Mouse (Mus musculus) mammary gland, adult 2 months (tissue): Measurements from ENCODE around the gene Ttll9. TPM values are rescaled to one million over a fixed set of nuclear protein-coding genes. Genes with fewer than 3 reads are reported as not detected.

ENCODE experiments used
- polyA plus RNA-seq: library from polyadenylated mRNA; depleted of rRNA; stranded (reverse); fragments of >200 nt; gene quantifications from 2 replicates; pipeline ENCODE4 v1.2.3, GENCODE M21; 2012; ENCODE audit warnings: low replicate concordance; rRNA removed

The Ttll9 gene
- 0.10 and 0.22 TPM in 2 replicates for polyA plus RNA-seq

DNA sequence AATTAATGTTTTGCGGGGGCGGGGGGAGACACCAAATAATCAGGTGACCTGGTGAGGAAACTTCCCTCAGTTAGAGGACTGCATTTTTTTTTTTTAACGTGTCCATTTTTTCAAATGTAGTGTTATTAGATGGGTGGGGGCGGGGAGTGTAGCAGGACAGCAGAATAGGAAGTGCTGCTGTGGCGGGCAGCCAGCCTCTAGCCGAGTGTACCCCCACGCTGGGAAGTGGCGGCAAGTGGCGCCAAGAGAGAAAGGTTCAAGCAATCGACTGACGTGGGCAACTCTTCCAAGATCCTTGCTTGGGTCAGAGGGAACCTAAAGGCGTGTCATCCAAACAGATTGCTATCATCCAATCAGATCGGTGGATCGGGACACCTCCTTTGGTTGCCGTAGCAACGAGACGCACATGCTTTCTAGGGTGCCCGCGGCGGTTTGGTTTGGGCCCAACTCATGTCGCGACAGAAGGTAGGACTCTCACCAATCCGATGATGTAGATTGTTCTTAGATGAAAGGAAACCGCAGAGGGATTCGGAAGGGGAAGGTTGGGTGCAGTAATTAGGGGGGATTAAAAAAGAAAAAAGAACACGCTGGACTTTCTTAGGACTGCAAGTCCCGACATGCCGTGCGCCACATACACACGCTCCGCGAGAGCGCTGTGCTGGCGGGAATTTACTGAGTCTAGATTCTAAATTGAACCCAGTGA is at the start of gene Ttll9:
TSS of gene Ttll9 (plus strand) at position 395 of the 703 bp plus-strand sequence.

DNA sequence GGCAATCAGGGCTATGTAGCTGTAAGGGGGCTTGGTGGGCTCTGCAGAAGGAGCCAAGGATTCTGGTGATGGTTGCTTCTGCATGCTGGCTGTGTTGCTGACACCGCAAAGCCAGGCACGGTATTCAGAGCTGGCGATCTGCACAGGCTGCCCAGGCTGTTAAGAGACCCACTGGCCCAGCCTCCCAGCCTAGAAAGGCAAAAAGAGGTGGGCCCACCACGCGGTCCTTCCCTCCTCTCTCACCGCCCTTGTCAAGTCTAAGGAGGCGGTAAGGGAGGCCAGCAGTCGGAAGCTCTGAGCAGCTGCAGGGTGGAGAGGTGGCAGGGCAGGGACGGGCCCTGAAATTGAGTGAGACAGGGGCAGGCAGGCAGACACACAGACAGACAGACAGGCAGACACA is 29.2 kb upstream of the Ttll9 start, which contains the start of gene Foxs1:
TSS of gene Foxs1 (minus strand) at position 161 of the 400 bp plus-strand sequence.

GRCm38 (mm10) chr2:152951065-152951849 is 11.0 kb upstream of the Ttll9 start, which contains the start of gene Dusp15:
Gene Dusp15, minus strand, starts transcription at chr2:152951698.

GRCm38 (mm10) chr2:153014758-153015593 is 52.7 kb downstream of the Ttll9 start, which contains the start of gene Pdrg1:
Gene Pdrg1, minus strand, starts transcription at chr2:153015427.

DNA sequence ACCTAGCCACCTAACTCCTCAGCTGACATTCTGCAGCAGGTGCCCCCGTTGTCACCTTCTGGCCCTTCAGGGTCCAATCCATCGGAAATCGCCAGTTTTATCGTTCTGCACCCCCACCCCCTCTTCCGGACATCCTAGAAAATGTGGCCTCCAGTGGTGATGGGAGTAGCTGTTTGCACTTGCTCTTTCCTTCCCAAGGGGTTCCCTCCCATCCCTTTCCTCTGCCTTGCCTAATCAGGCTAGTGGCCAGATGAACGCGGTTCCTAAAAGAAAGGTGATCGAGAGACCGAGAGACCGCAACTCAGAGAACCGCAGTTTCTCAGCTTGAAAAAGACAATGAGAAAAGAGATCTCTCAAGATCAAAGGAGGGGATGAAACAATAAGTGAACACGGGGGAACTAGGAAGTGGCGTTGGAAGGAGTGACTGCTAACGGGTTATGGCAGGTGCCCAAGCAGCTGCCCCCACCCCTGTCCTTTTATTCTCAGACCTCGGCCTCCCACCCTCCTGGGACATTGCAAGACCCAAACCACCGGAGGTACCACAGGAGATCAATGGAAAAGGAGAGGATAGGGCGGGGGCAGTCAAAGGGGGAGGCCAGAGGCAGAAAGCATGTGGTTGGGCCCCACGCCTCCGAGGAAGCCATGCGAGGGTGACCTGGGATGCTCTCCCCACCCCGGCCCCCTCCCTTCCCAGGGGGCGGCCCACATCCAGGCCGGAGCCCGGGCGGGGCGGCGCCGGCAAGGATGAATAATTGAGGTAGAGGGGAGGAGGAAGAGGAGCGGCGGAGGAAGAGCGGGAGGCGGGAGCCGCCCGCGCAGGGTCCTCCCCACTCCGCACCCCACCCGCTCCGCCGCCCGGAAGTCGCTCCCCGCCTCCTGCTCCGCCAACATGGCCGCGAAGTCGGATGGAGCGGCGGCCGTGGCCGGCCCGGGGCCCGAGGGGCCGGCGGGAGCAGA is 69.1 kb downstream of the Ttll9 start, which contains the start of gene Xkr7:
TSS of gene Xkr7 (plus strand) at position 727 of the 957 bp plus-strand sequence.

Other genes with a start within 250 kb of the Ttll9 start
- 125 and 230 TPM in 2 replicates for gene Id1, start 226.2 kb upstream of the Ttll9 start, polyA plus RNA-seq
- gene Cox4i2, start 208.3 kb upstream of the Ttll9 start, polyA plus RNA-seq: 5.7 and 6.6 TPM in 2 replicates
- gene Bcl2l1, start 130.8 kb upstream of the Ttll9 start, polyA plus RNA-seq: 49.6 and 59.3 TPM in 2 replicates
- 0.38 and 0.62 TPM in 2 replicates for gene Tpx2, start 114.5 kb upstream of the Ttll9 start, polyA plus RNA-seq
- gene Mylk2, start 51.1 kb upstream of the Ttll9 start, polyA plus RNA-seq: 0.06 and 68.0 TPM in 2 replicates
- 14.4 and 21.7 TPM in 2 replicates for gene Foxs1, start 29.3 kb upstream of the Ttll9 start, polyA plus RNA-seq
- 4.9 and 5.1 TPM in 2 replicates for gene Dusp15, start 10.8 kb upstream of the Ttll9 start, polyA plus RNA-seq
- 41.5 and 98.0 TPM in 2 replicates for gene Pdrg1, start 52.9 kb downstream of the Ttll9 start, polyA plus RNA-seq
- not detected in 2 replicates for gene Xkr7, start 69.4 kb downstream of the Ttll9 start, polyA plus RNA-seq
- gene Ccm2l, start 103.5 kb downstream of the Ttll9 start, polyA plus RNA-seq: 31.0 and 33.8 TPM in 2 replicates
- gene Hck, start 146.0 kb downstream of the Ttll9 start, polyA plus RNA-seq: 16.8 and 18.9 TPM in 2 replicates
- gene Tm9sf4, start 198.8 kb downstream of the Ttll9 start, polyA plus RNA-seq: 35.5 and 58.9 TPM in 2 replicates